Mouse (Mus musculus) heart, adult 2 months (tissue): ENCODE results near the gene Dlx6.

Source experiments
- CTCF ChIP-seq: fragments of 200-600 bp; IDR thresholded peaks from 2 replicates; pipeline ENCODE4 v1.8.1; 2022; ENCODE audit warnings: antibody characterized with exemption, mild to moderate bottlenecking, moderate library complexity
- EP300 ChIP-seq: fragments of 200-500 bp; IDR thresholded peaks from 2 replicates; pipeline ENCODE4 v1.6.1; 2011; ENCODE audit warnings: low read depth, low read length, control low read depth; ENCODE audit not compliant: insufficient read depth
- POLR2A ChIP-seq: fragments of 200-500 bp; IDR thresholded peaks from 2 replicates; pipeline ENCODE4 v1.6.1; 2011; ENCODE audit warnings: mild to moderate bottlenecking, low read depth, low read length, control low read depth; ENCODE audit not compliant: insufficient read depth

DNA sequence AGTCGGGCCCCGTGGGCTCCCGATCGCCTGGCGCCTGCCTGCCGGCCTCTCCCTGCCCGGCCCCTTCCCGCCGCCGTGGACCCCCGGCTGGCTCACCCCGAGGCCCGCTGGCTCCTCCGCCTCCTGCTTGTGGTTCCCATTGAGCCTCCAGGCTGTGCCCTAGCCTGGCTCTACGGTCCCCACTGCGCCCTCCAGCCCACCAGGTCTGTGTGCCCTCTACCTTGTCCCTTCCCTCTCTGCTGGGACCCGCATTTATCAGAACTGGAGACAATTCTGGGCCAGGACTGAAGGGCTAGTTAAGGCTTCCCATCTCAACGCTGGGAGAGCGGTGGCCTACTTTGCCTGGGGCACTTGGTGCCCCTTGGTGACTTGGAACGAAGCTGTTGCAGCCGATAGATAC lies 821 bp downstream of the Dlx6 start:
- TF ChIP-seq EP300: no peak
- no peak for TF ChIP-seq POLR2A
- TF ChIP-seq CTCF: no peak
